Mouse (Mus musculus) CH12.LX (cell line): ENCODE measurements around the gene Usp47. TPM values are rescaled to one million over a fixed set of nuclear protein-coding genes. Genes with fewer than 3 reads are reported as not detected.

Experiments
- DNase-seq: peaks from one replicate; pipeline ENCODE4 v3.0.0-alpha.2; 2013; ENCODE audit errors: extremely low read depth
- H3K27ac ChIP-seq: 2 replicates; pipeline ENCODE4 v1.5.1; 2012; ENCODE audit warnings: low read depth, mild to moderate bottlenecking, control low read depth, moderate library complexity; ENCODE audit not compliant: insufficient read depth
- H3K27me3 ChIP-seq: replicated peaks from 2 replicates; pipeline ENCODE3; 2012; ENCODE audit warnings: inconsistent platforms
- H3K36me3 ChIP-seq, 2 experiments: replicated peaks in 1 of 2; 2 replicates each; pipeline versions ENCODE3 to v1.6.1; 2012; ENCODE audit warnings: inconsistent platforms in 1 of 2, low read length in 1 of 2, mild to moderate bottlenecking in 1 of 2, mixed read lengths in 1 of 2, moderate library complexity in 1 of 2; ENCODE audit not compliant: control insufficient read depth in 1 of 2, insufficient read depth in 1 of 2
- H3K4me1 ChIP-seq, 2 experiments: 2 replicates each; pipeline ENCODE4 v1.6.1; 2012; ENCODE audit warnings: inconsistent platforms in 1 of 2, moderate library complexity in 1 of 2; ENCODE audit not compliant: insufficient read depth in 2 of 2, control insufficient read depth in 1 of 2
- H3K4me2 ChIP-seq: 2 replicates; pipeline ENCODE4 v1.6.1; 2012; ENCODE audit warnings: low read depth, mild to moderate bottlenecking, control low read depth; ENCODE audit not compliant: poor library complexity, insufficient read depth, severe bottlenecking
- H3K4me3 ChIP-seq, 3 experiments: fragments of 150-350 bp in 1 of 3; sonication (generic) in 1 of 3; replicated peaks in 1 of 3; 2 replicates each; pipeline versions ENCODE3 to v1.5.1; 2011 to 2012; ENCODE audit warnings: low read depth in 2 of 3, low read length in 2 of 3, mild to moderate bottlenecking in 2 of 3, moderate library complexity in 2 of 3, control low read depth in 1 of 3, improper control_type of control experiment in 1 of 3, inconsistent platforms in 1 of 3, mixed read lengths in 1 of 3; ENCODE audit not compliant: poor library complexity in 1 of 3
- H3K79me2 ChIP-seq: replicated peaks from 2 replicates; pipeline ENCODE4 v1.6.1; 2012; ENCODE audit warnings: mild to moderate bottlenecking, moderate library complexity; ENCODE audit not compliant: control insufficient read depth, poor library complexity, insufficient read depth, severe bottlenecking; ENCODE audit errors: extremely low read depth
- H3K9ac ChIP-seq: 2 replicates; pipeline ENCODE4 v1.6.1; 2012; ENCODE audit warnings: low read depth, mild to moderate bottlenecking, control low read depth, moderate library complexity; ENCODE audit not compliant: insufficient read depth
- H3K9me3 ChIP-seq: replicated peaks from 2 replicates; pipeline ENCODE3; 2012; ENCODE audit warnings: low read length, inconsistent platforms, mixed read lengths
- BHLHE40 ChIP-seq: IDR thresholded peaks from 2 replicates; pipeline ENCODE4 v1.6.1; 2011; ENCODE audit warnings: mild to moderate bottlenecking, low read depth, low read length, improper control_type of control experiment
- CHD1 ChIP-seq: IDR thresholded peaks from 2 replicates; pipeline ENCODE4 v1.6.1; 2012; ENCODE audit warnings: low read depth, low read length, improper control_type of control experiment, inconsistent platforms
- CHD2 ChIP-seq: IDR thresholded peaks from 2 replicates; pipeline ENCODE4 v1.6.1; 2011; ENCODE audit warnings: low read length, improper control_type of control experiment
- CTCF ChIP-seq, 2 experiments: IDR thresholded peaks in 1 of 2; conservative IDR thresholded peaks in 1 of 2; 2 replicates each; pipeline ENCODE4 v1.5.1; 2011 to 2012; ENCODE audit warnings: low read depth in 2 of 2, low read length in 2 of 2, improper control_type of control experiment in 1 of 2, inconsistent platforms in 1 of 2, mild to moderate bottlenecking in 1 of 2, moderate library complexity in 1 of 2
- ELF1 ChIP-seq: IDR thresholded peaks from 2 replicates; pipeline ENCODE4 v1.6.1; 2014; ENCODE audit warnings: low read depth, mild to moderate bottlenecking, inconsistent platforms, low read length, improper control_type of control experiment
- EP300 ChIP-seq: IDR thresholded peaks from 2 replicates; pipeline ENCODE4 v1.6.1; 2011; ENCODE audit warnings: low read length, improper control_type of control experiment
- ETS1 ChIP-seq: conservative IDR thresholded peaks from 2 replicates; pipeline ENCODE4 v1.6.1; 2012; ENCODE audit warnings: low read depth, mild to moderate bottlenecking, inconsistent platforms, low read length, improper control_type of control experiment, moderate library complexity
- GABPA ChIP-seq: IDR thresholded peaks from 2 replicates; pipeline ENCODE4 v1.6.1; 2012; ENCODE audit warnings: low read depth, low read length, improper control_type of control experiment, inconsistent platforms; ENCODE audit not compliant: insufficient replicate concordance
- HCFC1 ChIP-seq: IDR thresholded peaks from 2 replicates; pipeline ENCODE4 v1.6.1; 2012; ENCODE audit warnings: low read depth, mild to moderate bottlenecking, inconsistent platforms, low read length, improper control_type of control experiment
- IRF4 ChIP-seq: IDR thresholded peaks from 2 replicates; pipeline ENCODE4 v1.6.1; 2014; ENCODE audit warnings: low read depth, mild to moderate bottlenecking, inconsistent platforms, low read length, improper control_type of control experiment
- MAX ChIP-seq: IDR thresholded peaks from 2 replicates; pipeline ENCODE4 v1.6.1; 2011; ENCODE audit warnings: low read length, improper control_type of control experiment
- MAZ ChIP-seq: IDR thresholded peaks from 2 replicates; pipeline ENCODE4 v1.6.1; 2012; ENCODE audit warnings: low read depth, mild to moderate bottlenecking, inconsistent platforms, low read length, improper control_type of control experiment, moderate library complexity
- MYC ChIP-seq: IDR thresholded peaks from 2 replicates; pipeline ENCODE4 v1.6.1; 2011; ENCODE audit warnings: low read depth, mild to moderate bottlenecking, improper control_type of control experiment, low read length
- PAX5 ChIP-seq: IDR thresholded peaks from 2 replicates; pipeline ENCODE4 v1.6.1; 2012; ENCODE audit warnings: low read length, inconsistent platforms, mixed read lengths
- POLR2A ChIP-seq: IDR thresholded peaks from 2 replicates; pipeline ENCODE4 v1.6.1; 2011; ENCODE audit warnings: low read depth, mild to moderate bottlenecking, improper control_type of control experiment, low read length
- POLR2AphosphoS2 ChIP-seq: IDR thresholded peaks from 2 replicates; pipeline ENCODE4 v1.6.1; 2011; ENCODE audit warnings: low read depth, low read length, improper control_type of control experiment
- RCOR1 ChIP-seq: conservative IDR thresholded peaks from 2 replicates; pipeline ENCODE4 v1.6.1; 2012; ENCODE audit warnings: low read depth, mild to moderate bottlenecking, inconsistent platforms, low read length, improper control_type of control experiment
- SIN3A ChIP-seq: IDR thresholded peaks from 2 replicates; pipeline ENCODE4 v1.6.1; 2012; ENCODE audit warnings: low read length, improper control_type of control experiment, inconsistent platforms
- SMC3 ChIP-seq: IDR thresholded peaks from 2 replicates; pipeline ENCODE4 v1.6.1; 2011; ENCODE audit warnings: low read depth, low read length, improper control_type of control experiment
- UBTF ChIP-seq: IDR thresholded peaks from 2 replicates; pipeline ENCODE4 v1.6.1; 2012; ENCODE audit warnings: low read depth, mild to moderate bottlenecking, inconsistent platforms, low read length, improper control_type of control experiment, moderate library complexity
- ZC3H11A ChIP-seq: IDR thresholded peaks from 2 replicates; pipeline ENCODE4 v1.6.1; 2012; ENCODE audit warnings: low read depth, mild to moderate bottlenecking, inconsistent platforms, low read length, improper control_type of control experiment
- dilution Hi-C: fragments of 300-500 bp; cut with MboI; formaldehyde crosslinking; loops from 2 replicates; pipeline ENCODE4 v1.14.3; 2020; ENCODE audit warnings: low sequenced_read_pairs; ENCODE audit not compliant: extremely low pct_unique_long_range_greater_than_20kb, extremely low pct_ligation_motif_present
- in situ Hi-C: fragments of 300-500 bp; cut with MboI; formaldehyde crosslinking; loops from 3 replicates; pipeline ENCODE4 v1.14.3; 2019; ENCODE audit warnings: low sequenced_read_pairs, low pct_ligation_motif_present, low pct_unique_long_range_greater_than_20kb, mixed read lengths
- polyA plus RNA-seq: library from polyadenylated mRNA; unstranded; fragments of >175 nt; gene quantifications from 2 replicates; pipeline ENCODE4 v1.2.1, GENCODE M21; 2012; ENCODE audit warnings: low read depth; ENCODE audit not compliant: insufficient read length
- total RNA-seq, 2 experiments: library from RNA; depleted of rRNA; stranded (reverse); fragments of 300-350 nt in 1 of 2; fragments of >200 nt in 1 of 2; gene quantifications; 2 replicates each; pipeline ENCODE4 v1.2.3; 2012 to 2014

The Usp47 gene
- total and polyA plus RNA-seq, 3 experiments = 35.0 to 36.8 (median 35.8) TPM

- DNase-seq = no peak
- Histone ChIP-seq H3K27ac (no peak overlapping the region), H3K9me3 (no peaks in the 10 kb centered on the region), H3K9ac (no peak overlapping the region), H3K4me1 (peaks cover 8 to 21% of the 10 kb centered on the region in 2 experiments), H3K4me2 (no peak overlapping the region), H3K36me3 (no peaks in the 10 kb centered on the region), H3K27me3 (peaks cover 7% of the 10 kb centered on the region), H3K4me3 (no peak overlapping the region), H3K79me2 (no peaks in the 10 kb centered on the region)
- no peak for TF ChIP-seq RCOR1
- dilution Hi-C loops (no loop called here), in situ Hi-C loops (no loop called here)
Observed at GRCm38 (mm10) chr7:112155194-112155593, 131.9 kb downstream of the Usp47 start.

DNA sequence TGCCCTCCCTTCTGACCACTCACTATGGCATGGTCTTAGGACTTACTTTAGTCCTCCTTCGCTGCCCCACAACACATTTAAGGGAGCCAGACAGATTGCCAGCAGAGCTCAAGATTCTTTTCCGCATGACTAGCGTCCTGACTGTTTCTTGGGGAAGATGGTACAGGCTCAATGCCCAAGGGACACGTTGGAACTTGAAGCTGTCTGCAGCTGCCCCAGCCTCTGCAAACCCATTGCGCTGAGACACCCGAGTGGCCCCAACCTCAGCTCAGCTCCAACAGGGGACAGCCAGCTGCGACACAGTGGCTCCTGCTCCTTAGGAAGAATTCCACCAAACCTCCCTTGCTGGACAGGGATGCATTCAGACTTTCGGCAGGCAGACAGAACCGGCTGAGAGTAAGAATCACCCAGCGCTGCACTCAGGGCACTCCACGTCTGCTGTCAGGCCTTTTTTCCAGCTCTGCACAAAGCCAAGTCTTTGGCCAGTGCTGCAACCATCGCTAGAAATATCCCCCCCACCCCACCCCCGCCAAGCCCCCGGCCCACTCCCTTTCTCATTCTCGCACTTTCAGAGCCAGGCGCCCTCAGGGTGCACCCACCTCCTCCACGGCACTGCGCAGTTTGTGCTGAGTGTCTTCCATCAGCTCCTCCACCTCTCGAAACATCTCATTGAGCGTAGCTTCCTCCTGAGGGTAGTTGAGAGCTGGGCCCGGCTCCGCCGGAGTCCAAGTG, 134.4 kb downstream of the Usp47 start:
- DNase-seq = peak; percentile 70
- no peaks in the 10 kb centered on the region for H3K79me2 ChIP-seq
- H3K9me3 ChIP-seq = no peaks in the 10 kb centered on the region
- dilution Hi-C loops = no loop called here
- peak; percentile 33; the same call in 1 of the 2 replicates for TF ChIP-seq EP300
- 0 out of 2 replicates have a peak, but pooled peaks have one; percentile 36 for TF ChIP-seq BHLHE40
- 0 out of 2 replicates have a peak, but pooled peaks have one; percentile 15 for TF ChIP-seq ETS1
- TF ChIP-seq POLR2A = no peak
- H3K27me3 ChIP-seq = peaks cover 4% of the 10 kb centered on the region
- H3K4me2 ChIP-seq = peak overlapping the region; percentile 78
- no peaks in the 10 kb centered on the region for H3K36me3 ChIP-seq
- peak overlapping the region in 2 of 3 experiments; percentile 34 to 46 for H3K4me3 ChIP-seq
- H3K9ac ChIP-seq = no peak overlapping the region
- no peak overlapping the region for H3K27ac ChIP-seq
- H3K4me1 ChIP-seq = peaks cover 8 to 34% of the 10 kb centered on the region in 2 experiments
- in situ Hi-C loops = no loop called here

GRCm38 (mm10) chr7:112158316-112158741, 135.0 kb downstream of the Usp47 start:
- Histone ChIP-seq H3K4me2 (peak overlapping the region; percentile 78), H3K79me2 (no peaks in the 10 kb centered on the region), H3K4me3 (peak overlapping the region in 2 of 3 experiments; percentile 34 to 46), H3K27ac (no peak overlapping the region), H3K4me1 (peaks cover 8 to 37% of the 10 kb centered on the region in 2 experiments), H3K9ac (no peak overlapping the region), H3K27me3 (peaks cover 3% of the 10 kb centered on the region), H3K9me3 (no peaks in the 10 kb centered on the region), H3K36me3 (no peaks in the 10 kb centered on the region)
- TF ChIP-seq ELF1 (no peak), ETS1 (no peak), BHLHE40 (no peak), CHD1 (no peak), RCOR1 (no peak), CHD2 (no peak), CTCF (conservative IDR thresholded peaks at IDR 0.05 in 1 of 2, IDR thresholded peaks at IDR 0.05 in 1 of 2; ENCODE audit: low read depth in 2 of 2, low read length in 2 of 2) (no peak), ZC3H11A (no peak), MYC (no peak), GABPA (no peak), SMC3 (no peak), UBTF (no peak), POLR2AphosphoS2 (no peak), PAX5 (no peak), SIN3A (no peak), IRF4 (no peak), POLR2A (no peak), HCFC1 (no peak), MAZ (no peak), MAX (no peak)
- DNase-seq = no peak
- dilution Hi-C loops = no loop called here
- in situ Hi-C loops = no loop called here
